Mouse (Mus musculus) CD4-positive, CD25-positive, alpha-beta regulatory T cell, adult 4 months (primary cell): Measurements from ENCODE around the gene Spp1. TPM values are rescaled to one million over a fixed set of nuclear protein-coding genes. Genes with fewer than 3 reads are reported as not detected.
"Not testable (repeated sequence)": the region's sequence is repeated elsewhere in the genome, so short reads cannot be mapped to it uniquely, and the experiment has no call there.

Source experiments
- ATAC-seq: one replicate; pipeline ENCODE4 v1.8.0; 2017
- polyA plus RNA-seq, 2 experiments: library from polyadenylated mRNA; unstranded; fragments of 100-300 nt; shearing (Covaris generic); gene quantifications; one replicate each; pipeline ENCODE4 v1.2.1; 2017

Gene Spp1
- polyA plus RNA-seq, 2 experiments from 2014 or later: 2.7 TPM; not detected in 1

GRCm38 (mm10) chr5:104436406-104437076 is 1.6 kb downstream of the Spp1 start:
- no peak for ATAC-seq

DNA sequence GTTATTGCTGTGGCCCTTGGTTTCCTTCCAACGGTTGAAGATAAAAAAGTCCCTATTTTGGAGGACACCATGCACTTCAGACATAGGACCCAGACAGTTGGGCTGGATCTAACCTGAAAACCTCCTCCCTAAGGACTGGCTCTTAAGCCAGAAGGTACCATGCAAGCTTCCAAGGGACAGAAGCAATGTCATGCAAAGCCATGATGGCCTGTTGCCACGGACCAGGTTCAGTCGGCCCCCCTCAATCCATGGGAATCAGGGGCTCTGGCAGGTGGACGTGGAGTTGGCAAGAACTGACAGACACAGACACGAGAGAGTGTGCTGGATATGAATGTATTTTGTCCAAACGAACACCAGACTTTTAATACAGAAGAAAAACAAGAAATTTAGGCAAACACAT is 7.5 kb downstream of the Spp1 start:
- no peak for ATAC-seq

GRCm38 (mm10) chr5:104442850-104443249 is 7.9 kb downstream of the Spp1 start:
- no peak for ATAC-seq

- no peak for ATAC-seq
These were observed 11.2 kb downstream of the Spp1 start for GRCm38 (mm10) chr5:104446156-104446555.

DNA sequence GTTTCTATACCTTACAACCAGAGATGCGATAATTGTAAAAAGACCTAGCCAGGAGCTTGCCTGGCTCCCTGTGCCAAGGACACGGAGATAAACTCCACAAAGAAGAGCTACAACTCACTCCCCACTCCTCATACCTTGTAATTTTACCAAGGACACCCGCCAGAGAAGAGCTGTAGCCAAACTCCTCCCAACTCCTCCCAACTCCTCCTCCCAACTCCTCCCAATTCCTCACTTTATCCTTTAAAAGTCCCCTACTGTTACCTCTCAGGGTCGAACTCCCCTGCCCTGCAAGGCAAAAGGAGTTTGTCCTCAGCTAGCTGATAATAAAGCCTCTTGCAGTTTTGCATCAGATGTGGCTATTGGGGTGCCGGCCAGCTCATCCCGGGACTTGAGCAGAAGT is 13.4 kb downstream of the Spp1 start:
- ATAC-seq: not testable (repeated sequence)

DNA sequence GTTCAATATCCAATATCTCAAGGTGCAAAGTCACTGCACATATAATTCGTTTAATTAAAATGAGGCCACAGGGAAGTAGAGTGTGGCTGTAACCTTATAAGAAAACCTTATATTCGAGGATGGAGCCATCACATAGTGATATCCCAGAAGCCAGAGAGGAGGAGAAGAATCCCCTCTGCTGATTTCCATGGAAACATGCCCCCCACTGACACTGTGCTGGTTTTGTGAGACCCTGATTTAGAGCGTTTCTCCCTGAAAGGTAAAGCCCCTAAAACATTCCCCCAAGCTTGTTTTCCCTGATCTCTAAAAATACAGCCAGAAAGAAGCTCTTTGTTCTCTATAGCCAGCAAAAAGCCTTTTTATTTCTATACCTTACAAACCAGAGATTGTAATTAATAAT is 14.6 kb downstream of the Spp1 start:
- no peak for ATAC-seq

- no peak for ATAC-seq
These were observed 18.2 kb downstream of the Spp1 start for GRCm38 (mm10) chr5:104453075-104453474.

- ATAC-seq: no peak
These were observed 19.6 kb downstream of the Spp1 start for GRCm38 (mm10) chr5:104454564-104454963.

GRCm38 (mm10) chr5:104458832-104459705 is 24.2 kb downstream of the Spp1 start, which contains the start of gene Pkd2:
TSS of gene Pkd2 (plus strand) at chr5:104459450.
- no peak for ATAC-seq

DNA sequence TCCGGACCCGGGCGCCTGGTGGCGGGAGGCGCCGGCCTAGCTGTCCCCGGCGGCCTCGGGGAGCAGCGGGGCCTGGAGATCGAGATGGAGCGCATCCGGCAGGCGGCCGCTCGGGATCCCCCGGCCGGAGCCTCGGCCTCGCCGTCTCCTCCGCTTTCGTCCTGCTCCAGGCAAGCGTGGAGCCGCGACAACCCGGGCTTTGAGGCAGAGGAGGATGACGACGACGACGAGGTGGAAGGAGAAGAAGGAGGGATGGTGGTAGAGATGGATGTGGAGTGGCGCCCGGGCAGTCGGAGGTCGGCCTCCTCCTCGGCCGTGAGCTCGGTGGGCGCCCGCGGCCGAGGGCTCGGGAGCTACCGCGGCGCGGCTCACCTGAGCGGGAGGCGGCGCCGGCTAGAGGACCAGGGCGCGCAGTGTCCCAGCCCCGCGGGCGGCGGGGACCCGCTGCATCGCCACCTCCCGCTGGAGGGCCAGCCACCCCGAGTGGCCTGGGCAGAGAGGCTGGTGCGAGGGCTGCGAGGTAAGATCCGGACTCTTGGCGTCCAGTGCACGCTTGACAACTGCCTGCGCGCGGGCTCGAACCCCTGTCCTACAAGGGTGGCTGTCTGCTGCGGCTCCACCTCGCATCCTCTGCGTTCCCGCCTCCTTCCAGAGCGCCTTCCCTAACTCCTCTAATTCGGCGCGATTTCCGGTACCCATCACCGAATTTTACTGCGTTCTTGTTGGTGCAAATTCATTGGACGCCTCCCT is 25.0 kb downstream of the Spp1 start:
- ATAC-seq: no peak

DNA sequence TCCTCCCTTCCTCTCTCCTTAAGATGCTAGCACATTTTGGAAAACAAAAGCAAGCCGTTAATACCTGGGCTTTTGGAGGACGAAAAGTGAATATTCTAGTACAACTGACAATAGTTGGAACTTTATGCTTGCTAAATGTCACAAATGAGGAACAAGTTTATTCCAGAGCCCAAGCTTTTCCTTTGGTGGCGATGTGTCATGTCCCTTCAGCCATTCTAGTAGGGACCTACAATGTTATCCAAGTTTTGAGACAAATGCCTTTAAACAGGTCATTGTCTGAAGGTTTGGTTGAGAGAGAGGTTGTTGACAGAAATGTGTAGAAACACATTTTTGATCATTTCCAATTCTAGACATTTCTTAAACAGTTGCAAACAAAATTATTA is 25.5 kb downstream of the Spp1 start:
- ATAC-seq: no peak

GRCm38 (mm10) chr5:104460856-104461255 is 25.9 kb downstream of the Spp1 start:
- no peak for ATAC-seq

GRCm38 (mm10) chr5:104465279-104465678 is 30.4 kb downstream of the Spp1 start:
- ATAC-seq: no peak

GRCm38 (mm10) chr5:104465731-104466130 is 30.8 kb downstream of the Spp1 start:
- ATAC-seq: no peak

GRCm38 (mm10) chr5:104466816-104467215 is 31.9 kb downstream of the Spp1 start:
- no peak for ATAC-seq

DNA sequence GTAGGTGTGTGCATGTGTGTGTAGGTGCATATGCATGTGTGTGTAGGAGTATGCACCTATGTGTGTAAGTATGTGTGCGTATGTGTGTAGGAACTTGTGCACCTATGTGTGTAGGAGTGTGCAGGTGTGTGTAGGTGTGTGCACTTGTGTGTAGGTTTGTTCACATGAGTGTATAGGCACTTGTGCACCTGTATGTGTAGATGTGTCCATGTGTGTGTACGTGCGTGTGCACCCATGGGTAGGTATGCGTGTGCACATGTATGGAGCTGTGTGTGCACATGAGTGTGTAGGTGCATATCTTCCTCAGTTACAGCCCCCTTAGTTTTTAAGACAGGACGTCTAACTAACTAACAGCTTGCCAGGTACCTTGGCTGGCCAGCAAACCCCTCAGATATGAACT is 33.7 kb downstream of the Spp1 start:
- ATAC-seq: no peak

DNA sequence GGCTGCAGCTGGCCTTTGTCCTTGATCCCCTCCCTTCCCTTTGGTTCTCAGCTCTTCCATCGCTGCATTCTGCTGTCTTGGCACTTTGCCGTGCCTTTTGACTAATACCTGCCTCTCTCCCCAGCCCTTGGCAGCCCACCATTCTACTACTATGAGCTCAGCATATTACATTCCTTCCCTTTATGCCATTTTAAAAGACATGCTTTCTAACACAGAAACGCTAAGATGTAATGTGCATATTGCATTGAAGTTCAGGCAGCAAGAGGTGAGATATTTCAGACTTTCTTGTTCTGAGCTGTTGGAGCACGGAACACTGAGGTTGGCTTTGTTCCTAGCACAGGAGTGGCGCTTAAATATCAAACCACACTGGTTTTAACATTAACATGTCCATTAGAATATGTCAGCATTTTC is 36.1 kb downstream of the Spp1 start:
- no peak for ATAC-seq

DNA sequence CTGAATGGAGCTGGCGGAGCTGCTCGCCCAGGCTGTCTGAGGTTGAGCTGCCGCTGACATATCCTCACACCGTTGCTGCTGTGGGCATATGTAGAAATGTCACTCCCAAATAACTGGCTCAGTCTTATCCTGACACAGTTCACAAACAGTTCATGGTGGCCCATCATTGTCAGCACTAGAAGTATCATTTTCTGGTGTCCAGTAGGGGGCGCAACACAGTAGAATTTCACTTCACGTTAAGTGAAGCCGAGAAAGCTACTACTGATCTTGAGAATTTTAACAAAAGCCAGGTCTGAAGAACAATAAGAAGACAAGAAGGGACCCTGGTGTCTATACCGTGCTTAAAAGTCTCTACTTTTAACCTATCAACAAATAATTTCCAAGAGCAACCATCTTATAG is 37.5 kb downstream of the Spp1 start:
- ATAC-seq: no peak

GRCm38 (mm10) chr5:104480367-104480766 is 45.4 kb downstream of the Spp1 start:
- ATAC-seq: no peak

GRCm38 (mm10) chr5:104482856-104483255 is 47.9 kb downstream of the Spp1 start:
- no peak for ATAC-seq
